Mouse (Mus musculus): ENCODE measurements around the gene Fndc3b.

The Fndc3b gene

GRCm38 (mm10) chr3:27555401-27555940 lies 155.6 kb downstream of the Fndc3b start:
- DNase-seq (ENCODE audit: low spot score in 2 of 2): no peak

- DNase-seq (ENCODE audit: low spot score in 2 of 2): no peak
Measured at GRCm38 (mm10) chr3:27554325-27554724, 156.8 kb downstream of the Fndc3b start.

- no peak for DNase-seq (ENCODE audit: low spot score in 2 of 2)
Measured at GRCm38 (mm10) chr3:27553781-27554180, 157.3 kb downstream of the Fndc3b start.

- DNase-seq (ENCODE audit: low spot score in 2 of 2): no peak
Measured at GRCm38 (mm10) chr3:27551005-27551404, 160.1 kb downstream of the Fndc3b start.

GRCm38 (mm10) chr3:27550409-27550808 lies 160.7 kb downstream of the Fndc3b start:
- no peak for DNase-seq (ENCODE audit: low spot score in 2 of 2)

- no peak for DNase-seq (ENCODE audit: low spot score in 2 of 2)
Measured at GRCm38 (mm10) chr3:27545651-27546050, 165.5 kb downstream of the Fndc3b start.

GRCm38 (mm10) chr3:27544061-27544460 lies 167.0 kb downstream of the Fndc3b start:
- DNase-seq (ENCODE audit: low spot score in 2 of 2): no peak

GRCm38 (mm10) chr3:27541841-27542240 lies 169.3 kb downstream of the Fndc3b start:
- no peak for DNase-seq (ENCODE audit: low spot score in 2 of 2)

GRCm38 (mm10) chr3:27541181-27541580 lies 169.9 kb downstream of the Fndc3b start:
- no peak for DNase-seq (ENCODE audit: low spot score in 2 of 2)

- no peak for DNase-seq (ENCODE audit: low spot score in 2 of 2)
Measured at GRCm38 (mm10) chr3:27534208-27534607, 176.9 kb downstream of the Fndc3b start.

GRCm38 (mm10) chr3:27533721-27534120 lies 177.4 kb downstream of the Fndc3b start:
- DNase-seq (ENCODE audit: low spot score in 2 of 2): no peak

- no peak for DNase-seq (ENCODE audit: low spot score in 2 of 2)
Measured at GRCm38 (mm10) chr3:27531993-27532392, 179.1 kb downstream of the Fndc3b start.

GRCm38 (mm10) chr3:27530370-27530769 lies 180.7 kb downstream of the Fndc3b start:
- no peak for DNase-seq (ENCODE audit: low spot score in 2 of 2)

- DNase-seq (ENCODE audit: low spot score in 2 of 2): no peak
Measured at GRCm38 (mm10) chr3:27529221-27530051, 181.7 kb downstream of the Fndc3b start.

GRCm38 (mm10) chr3:27526991-27527390 lies 184.1 kb downstream of the Fndc3b start:
- DNase-seq (ENCODE audit: low spot score in 2 of 2): no peak

GRCm38 (mm10) chr3:27523176-27523936 lies 187.8 kb downstream of the Fndc3b start:
- no peak for DNase-seq (ENCODE audit: low spot score in 2 of 2)

GRCm38 (mm10) chr3:27520391-27520790 lies 190.7 kb downstream of the Fndc3b start:
- no peak for DNase-seq (ENCODE audit: low spot score in 2 of 2)

- DNase-seq (ENCODE audit: low spot score in 2 of 2): no peak
Measured at GRCm38 (mm10) chr3:27519481-27519880, 191.6 kb downstream of the Fndc3b start.

GRCm38 (mm10) chr3:27518935-27519334 lies 192.2 kb downstream of the Fndc3b start:
- DNase-seq (ENCODE audit: low spot score in 2 of 2): no peak

GRCm38 (mm10) chr3:27516536-27516935 lies 194.6 kb downstream of the Fndc3b start:
- DNase-seq (ENCODE audit: low spot score in 2 of 2): no peak

- no peak for DNase-seq (ENCODE audit: low spot score in 2 of 2)
Measured at GRCm38 (mm10) chr3:27511765-27512164, 199.3 kb downstream of the Fndc3b start.

- DNase-seq (ENCODE audit: low spot score in 2 of 2): no peak
Measured at GRCm38 (mm10) chr3:27506886-27507285, 204.2 kb downstream of the Fndc3b start.

GRCm38 (mm10) chr3:27505582-27505981 lies 205.5 kb downstream of the Fndc3b start:
- no peak for DNase-seq (ENCODE audit: low spot score in 2 of 2)

Measured in frontal cortex, postnatal 14 days (tissue).